Mouse (Mus musculus): Measurements from ENCODE around the gene Frat2.
A peak's percentile ranks its signal among the peaks of the same experiment; 100 is the strongest.

The Frat2 gene

GRCm38 (mm10) chr19:41816915-41817314 is 31.0 kb downstream of the Frat2 start:
- peak in 1 of 2 experiments; percentile 30 for DNase-seq

- DNase-seq = no peak
Observed at GRCm38 (mm10) chr19:41816410-41816809, 31.5 kb downstream of the Frat2 start.

GRCm38 (mm10) chr19:41813374-41813773 is 34.6 kb downstream of the Frat2 start:
- DNase-seq = no peak

GRCm38 (mm10) chr19:41812525-41812924 is 35.4 kb downstream of the Frat2 start:
- no peak for DNase-seq

GRCm38 (mm10) chr19:41810074-41810473 is 37.9 kb downstream of the Frat2 start:
- DNase-seq = no peak

- DNase-seq = no peak
Observed at GRCm38 (mm10) chr19:41808104-41808634, 39.8 kb downstream of the Frat2 start.

- DNase-seq = no peak
Observed at GRCm38 (mm10) chr19:41807497-41807896, 40.4 kb downstream of the Frat2 start.

GRCm38 (mm10) chr19:41805831-41806230 is 42.1 kb downstream of the Frat2 start:
- DNase-seq = no peak

- no peak for DNase-seq
Observed at GRCm38 (mm10) chr19:41803322-41803721, 44.6 kb downstream of the Frat2 start.

GRCm38 (mm10) chr19:41801742-41802369 is 46.1 kb downstream of the Frat2 start, which contains the start of gene Arhgap19:
Gene Arhgap19, minus strand, starts transcription at chr19:41802047.
- peak; percentile 91 to 92 for DNase-seq

GRCm38 (mm10) chr19:41800986-41801741 is 46.8 kb downstream of the Frat2 start:
- no peak for DNase-seq

- no peak for DNase-seq
Observed at GRCm38 (mm10) chr19:41800451-41800850, 47.5 kb downstream of the Frat2 start.

- no peak for DNase-seq
Observed at GRCm38 (mm10) chr19:41797536-41797935, 50.4 kb downstream of the Frat2 start.

GRCm38 (mm10) chr19:41796789-41797327 is 51.1 kb downstream of the Frat2 start:
- DNase-seq = no peak

GRCm38 (mm10) chr19:41796148-41796760 is 51.7 kb downstream of the Frat2 start:
- no peak for DNase-seq
